Comparison of ENCODE assay signal across 13 mouse cellular contexts in the genomic region with DNA sequence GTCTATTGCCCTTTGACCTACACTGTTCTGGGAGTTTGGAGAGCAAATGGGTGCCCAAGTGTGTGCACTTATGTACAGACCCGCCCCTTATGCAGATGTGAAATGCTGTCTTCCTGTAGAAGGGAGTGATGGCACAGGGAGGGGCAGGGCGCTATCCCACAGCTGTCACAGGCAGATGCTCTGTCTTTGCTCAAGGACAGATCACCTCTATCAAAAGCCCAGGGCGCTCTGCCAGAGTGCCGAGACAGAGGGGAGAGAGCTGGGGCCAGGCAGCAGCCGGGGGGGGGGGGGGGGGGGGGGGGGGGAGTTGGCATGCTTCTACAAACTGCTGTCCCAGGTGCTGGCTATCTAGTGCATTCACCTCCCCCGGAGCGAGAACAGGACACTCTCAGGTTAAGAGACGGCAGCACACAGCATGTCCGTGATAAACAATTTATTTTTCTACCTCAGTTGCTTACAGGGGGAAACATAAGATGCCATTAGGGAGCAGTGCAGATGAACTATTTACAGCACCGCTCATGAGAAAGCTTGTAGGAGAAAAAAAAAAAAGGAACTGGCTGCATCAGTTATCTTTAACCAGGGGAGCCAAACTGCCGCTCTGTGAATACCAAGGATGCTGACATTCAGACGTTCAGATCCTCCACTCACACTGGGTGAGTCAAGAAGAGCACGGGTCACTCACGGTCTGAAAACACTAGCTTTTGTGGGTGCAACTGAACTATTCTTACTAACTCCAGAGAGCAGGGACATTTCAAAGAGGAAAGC.
DNase-seq lines count a peak whose midpoint lies in the region; ATAC-seq and TF ChIP-seq lines count a peak whose summit lies in the region.
"Had no signal": no experiment of that assay in that cellular context is flagged by ENCODE, and none has a peak within 500 bp of the region (broad histone marks: within the 10 kb centered on the region; RNA-seq: fewer than 3 reads in every experiment).

No protein-coding gene starts in this region.

- no peak for TF ChIP-seq RAD21 in MEL (IDR thresholded peaks at IDR 0.05; ENCODE audit: low read depth, low read length)

- TF ChIP-seq CTCF in MEL (IDR thresholded peaks at IDR 0.05 in 2 of 3, conservative IDR thresholded peaks at IDR 0.05 in 1 of 3; ENCODE audit: control insufficient read depth in 1 of 3, insufficient read depth in 1 of 3, low read depth in 2 of 3, low read length in 3 of 3, poor library complexity in 1 of 3, severe bottlenecking in 1 of 3), result no peak

- TF ChIP-seq EP300 in MEL (IDR thresholded peaks at IDR 0.05; ENCODE audit: low read depth in 1 of 2, low read length in 2 of 2), result peak; percentile 28 to 59; a peak in 3 of 4 replicates

- no peak overlapping the region for H3K4me3 ChIP-seq in MEL (ENCODE audit: control insufficient read depth in 1 of 2, insufficient read depth in 1 of 2, low read depth in 2 of 2, low read length in 2 of 2)
- H3K4me3 ChIP-seq in heart, embryonic 10.5 days, result no peak overlapping the region
- no peak overlapping the region for H3K4me3 ChIP-seq in hindbrain, embryonic 16.5 days (ENCODE audit: low read length)
- H3K4me3 ChIP-seq: forebrain, embryonic 10.5 days; limb, embryonic 15.5 days; neural tube, embryonic 12.5 days had no signal

- H3K27me3 ChIP-seq in MEL (ENCODE audit: control insufficient read depth in 1 of 2, insufficient read depth in 2 of 2, low read length in 2 of 2), result no peaks in the 10 kb centered on the region
- H3K27me3 ChIP-seq in heart, embryonic 10.5 days (ENCODE audit: insufficient read depth, poor library complexity, severe bottlenecking), result no peaks in the 10 kb centered on the region
- no peaks in the 10 kb centered on the region for H3K27me3 ChIP-seq in hindbrain, embryonic 16.5 days (replicated peaks; ENCODE audit: control insufficient read depth, insufficient read depth, low read length)
- H3K27me3 ChIP-seq: limb, embryonic 15.5 days; neural tube, embryonic 12.5 days had no signal

- 32% methylated on average over 12 of the region's 14 CpGs for WGBS in heart, embryonic 10.5 days
- WGBS in hindbrain, embryonic 16.5 days, result 46% methylated on average over 11 of the region's 14 CpGs

- H3K36me3 ChIP-seq in MEL (ENCODE audit: control insufficient read depth in 1 of 2, insufficient read depth in 2 of 2, low read length in 2 of 2), result no peaks in the 10 kb centered on the region; a peak in 2 of 4 replicates
- H3K36me3 ChIP-seq in heart, embryonic 10.5 days, result peaks cover 32% of the 10 kb centered on the region
- no peaks in the 10 kb centered on the region for H3K36me3 ChIP-seq in hindbrain, embryonic 16.5 days (ENCODE audit: control insufficient read depth, insufficient read depth, low read length)

- H3K4me1 ChIP-seq in MEL (ENCODE audit: control insufficient read depth in 1 of 2, insufficient read depth in 2 of 2, low read length in 2 of 2), result peaks cover 5 to 13% of the 10 kb centered on the region in 2 experiments; a peak in 3 of 4 replicates
- peaks cover 60% of the 10 kb centered on the region for H3K4me1 ChIP-seq in heart, embryonic 10.5 days
- peaks cover 19% of the 10 kb centered on the region for H3K4me1 ChIP-seq in hindbrain, embryonic 16.5 days (ENCODE audit: control insufficient read depth, insufficient read depth, low read depth, low read length)
- H3K4me1 ChIP-seq: limb, embryonic 15.5 days had no signal

- intact Hi-C loops in heart, postnatal 36 days (cut with DNase I), result no loop called here

- H3K9ac ChIP-seq in MEL (ENCODE audit: control insufficient read depth, low read depth, low read length, poor library complexity, severe bottlenecking), result no peak overlapping the region
- H3K9ac ChIP-seq in hindbrain, embryonic 16.5 days (ENCODE audit: low read depth, low read length), result no peak overlapping the region
- H3K9ac ChIP-seq: limb, embryonic 15.5 days; neural tube, embryonic 12.5 days had no signal

- 0 out of 2 replicates have a peak, but pooled peaks have one; percentile 24 for ATAC-seq in hindbrain, embryonic 16.5 days
- no peak for ATAC-seq in cerebellum, adult (ENCODE audit: insufficient number of reproducible peaks, low FRiP score, low TSS enrichment)
- ATAC-seq in granulocyte monocyte progenitor cell, adult 5-6 weeks (replicated peaks; ENCODE audit: poor library complexity, severe bottlenecking), result no peak

- TF ChIP-seq POLR2A in MEL (IDR thresholded peaks at IDR 0.05; ENCODE audit: control insufficient read depth in 1 of 2, insufficient read depth in 1 of 2, low read depth in 1 of 2, low read length in 2 of 2, poor library complexity in 1 of 2), result no peak

- peak; percentile 62 to 66 for DNase-seq in heart, adult 18-20 months
- no peak for DNase-seq in heart, postnatal 36 days
- DNase-seq in MEL (ENCODE audit: low read depth, low spot score), result peak; percentile 82
- DNase-seq in heart, embryonic 10.5 days (ENCODE audit: low spot score), result no peak
- DNase-seq in spleen, postnatal 14 days (ENCODE audit: low spot score in 2 of 2), result no peak
- DNase-seq: lung, postnatal 4 days; thymus, postnatal 36 days had no signal

- H3K79me2 ChIP-seq in MEL (ENCODE audit: control insufficient read depth, insufficient read depth, low read length, poor library complexity), result no peaks in the 10 kb centered on the region

- no peak overlapping the region for H3K4me2 ChIP-seq in hindbrain, embryonic 16.5 days (ENCODE audit: low read length)
- H3K4me2 ChIP-seq: limb, embryonic 15.5 days; neural tube, embryonic 12.5 days had no signal

- no peaks in the 10 kb centered on the region for H3K9me3 ChIP-seq in MEL (replicated peaks; ENCODE audit: insufficient read depth, low read length)
- no peaks in the 10 kb centered on the region for H3K9me3 ChIP-seq in heart, embryonic 10.5 days
- H3K9me3 ChIP-seq in hindbrain, embryonic 16.5 days (ENCODE audit: control insufficient read depth, low read length), result no peaks in the 10 kb centered on the region
- H3K9me3 ChIP-seq: forebrain, embryonic 10.5 days; limb, embryonic 15.5 days; neural tube, embryonic 12.5 days had no signal

- no peak overlapping the region for H3K27ac ChIP-seq in MEL (ENCODE audit: control insufficient read depth, low read depth, low read length)
- peak overlapping the region; percentile 60; the same call in 1 of the 2 replicates for H3K27ac ChIP-seq in heart, embryonic 10.5 days
- no peak overlapping the region; the same call in 1 of the 2 replicates for H3K27ac ChIP-seq in hindbrain, embryonic 16.5 days (ENCODE audit: low read depth, low read length)
- H3K27ac ChIP-seq: forebrain, embryonic 10.5 days; limb, embryonic 15.5 days; neural tube, embryonic 12.5 days had no signal

TF ChIP-seq in MEL, 35 proteins besides CTCF, POLR2A, EP300 and RAD21:
- TF ChIP-seq TCF12 (IDR thresholded peaks at IDR 0.05; ENCODE audit: low read depth, low read length) (peak; percentile 34; the same call in 1 of the 2 replicates), ZMIZ1 (IDR thresholded peaks at IDR 0.05; ENCODE audit: low read depth, low read length) (no peak), MXI1 (IDR thresholded peaks at IDR 0.05; ENCODE audit: low read depth, low read length) (peak; percentile 57), MEF2A (IDR thresholded peaks at IDR 0.05; ENCODE audit: extremely low read depth, insufficient replicate concordance, low read depth, low read length, poor library complexity, severe bottlenecking) (no peak), ETS1 (IDR thresholded peaks at IDR 0.05; ENCODE audit: low read depth, low read length) (peak; percentile 37), SMC3 (IDR thresholded peaks at IDR 0.05; ENCODE audit: low read depth, low read length) (peak; percentile 14; the same call in 1 of the 2 replicates), NRF1 (IDR thresholded peaks at IDR 0.05; ENCODE audit: insufficient read depth, low read depth, low read length, poor library complexity, severe bottlenecking) (no peak), SIN3A (IDR thresholded peaks at IDR 0.05; ENCODE audit: low read length) (peak; percentile 74; the same call in 1 of the 2 replicates), UBTF (IDR thresholded peaks at IDR 0.05; ENCODE audit: borderline replicate concordance, insufficient read depth, low read depth, low read length) (no peak), MAX (IDR thresholded peaks at IDR 0.05; ENCODE audit: low read length) (0 out of 2 replicates have a peak, but pooled peaks have one; percentile 38), POLR2AphosphoS5 (IDR thresholded peaks at IDR 0.05; ENCODE audit: borderline replicate concordance, low read depth, low read length) (no peak), CHD1 (IDR thresholded peaks at IDR 0.05; ENCODE audit: low read depth, low read length) (no peak), JUND (IDR thresholded peaks at IDR 0.05; ENCODE audit: low read depth, low read length) (no peak), ZNF384 (IDR thresholded peaks at IDR 0.05; ENCODE audit: low read depth, low read length) (peak; percentile 93), USF1 (IDR thresholded peaks at IDR 0.05; ENCODE audit: low read depth, low read length) (no peak), HCFC1 (IDR thresholded peaks at IDR 0.05; ENCODE audit: low read depth, low read length) (0 out of 2 replicates have a peak, but pooled peaks have one; percentile 15), MAZ (IDR thresholded peaks at IDR 0.05; ENCODE audit: low read depth, low read length) (peak; percentile 81; the same call in 1 of the 2 replicates), KAT2A (conservative IDR thresholded peaks at IDR 0.05; ENCODE audit: low read depth, low read length) (no peak), MYB (IDR thresholded peaks at IDR 0.05; ENCODE audit: low read depth, low read length) (peak; percentile 58; the same call in 1 of the 2 replicates), RCOR1 (IDR thresholded peaks at IDR 0.05; ENCODE audit: low read depth, low read length) (peak; percentile 75), E2F4 (IDR thresholded peaks at IDR 0.05; ENCODE audit: borderline replicate concordance, low read depth, low read length) (0 out of 2 replicates have a peak, but pooled peaks have one; percentile 35), POLR2AphosphoS2 (IDR thresholded peaks at IDR 0.05; ENCODE audit: low read length) (no peak), BHLHE40 (IDR thresholded peaks at IDR 0.05; ENCODE audit: borderline replicate concordance, low read depth, low read length) (0 out of 2 replicates have a peak, but pooled peaks have one; percentile 25), TBP (IDR thresholded peaks at IDR 0.05; ENCODE audit: low read depth, low read length) (no peak)

Comparison
In these comparisons a context has a peak if more than half of its experiments do, and no peak if none do; other contexts are left out.
1. DNase-seq: peak in heart, adult 18-20 months (2 of 2) and MEL (single experiment); none in heart, postnatal 36 days (0 of 2), heart, embryonic 10.5 days (single experiment) and spleen, postnatal 14 days (0 of 2).